Mouse (Mus musculus) fat pad, adult 2 months (tissue): ENCODE data around the gene Trpv2.

Experiments used
- DNase-seq: peaks from one replicate; pipeline ENCODE4 v3.0.0-alpha.2; 2011; ENCODE audit warnings: low read depth, low spot score; ENCODE audit errors: extremely low read depth

The Trpv2 gene

DNA sequence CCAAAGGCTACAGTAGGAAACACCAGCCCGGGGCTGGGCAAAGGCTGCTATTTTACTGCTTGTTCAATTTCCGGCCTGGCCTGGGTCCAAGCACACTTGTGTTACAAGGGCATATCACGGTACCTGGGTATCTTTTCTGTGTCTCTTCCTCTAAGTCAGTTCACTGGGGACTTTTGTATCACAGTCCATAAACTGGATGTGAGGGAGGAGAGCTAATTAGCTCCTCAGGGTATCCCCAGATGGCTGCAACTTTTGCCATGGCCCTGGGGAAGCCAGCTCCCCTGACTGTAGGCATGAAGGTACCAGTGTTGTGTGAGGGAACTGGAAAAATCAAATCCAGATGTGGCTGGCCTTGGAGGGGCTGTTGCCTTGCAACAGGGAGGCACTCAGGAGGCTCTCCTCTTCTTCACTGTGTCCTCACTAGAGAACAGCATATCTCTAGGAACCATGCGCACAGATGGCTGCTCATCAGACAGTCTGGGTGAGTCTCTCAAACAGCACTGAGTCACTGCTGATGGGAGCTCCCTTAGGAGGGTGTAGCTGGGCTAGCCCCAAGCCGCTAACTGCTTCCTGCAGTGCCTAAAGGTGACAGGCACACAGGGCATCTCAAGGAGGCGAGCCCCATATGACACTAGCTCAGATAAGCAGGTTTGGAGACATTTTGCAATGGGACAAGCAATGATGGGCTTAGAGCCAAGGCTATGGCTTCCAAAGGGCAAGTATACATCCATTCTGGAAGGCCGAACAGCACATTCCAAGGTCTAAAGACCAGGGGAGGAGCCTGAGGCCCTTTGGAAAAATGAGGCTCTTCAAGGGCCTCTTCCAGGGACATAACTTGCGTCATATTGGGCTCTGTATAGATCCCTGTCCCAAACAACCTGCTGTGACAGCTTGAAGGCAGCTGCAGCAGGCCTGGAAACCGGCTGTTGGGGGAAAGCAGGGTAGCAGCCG is 50.3 kb downstream of the Trpv2 start:
- DNase-seq: no peak

DNA sequence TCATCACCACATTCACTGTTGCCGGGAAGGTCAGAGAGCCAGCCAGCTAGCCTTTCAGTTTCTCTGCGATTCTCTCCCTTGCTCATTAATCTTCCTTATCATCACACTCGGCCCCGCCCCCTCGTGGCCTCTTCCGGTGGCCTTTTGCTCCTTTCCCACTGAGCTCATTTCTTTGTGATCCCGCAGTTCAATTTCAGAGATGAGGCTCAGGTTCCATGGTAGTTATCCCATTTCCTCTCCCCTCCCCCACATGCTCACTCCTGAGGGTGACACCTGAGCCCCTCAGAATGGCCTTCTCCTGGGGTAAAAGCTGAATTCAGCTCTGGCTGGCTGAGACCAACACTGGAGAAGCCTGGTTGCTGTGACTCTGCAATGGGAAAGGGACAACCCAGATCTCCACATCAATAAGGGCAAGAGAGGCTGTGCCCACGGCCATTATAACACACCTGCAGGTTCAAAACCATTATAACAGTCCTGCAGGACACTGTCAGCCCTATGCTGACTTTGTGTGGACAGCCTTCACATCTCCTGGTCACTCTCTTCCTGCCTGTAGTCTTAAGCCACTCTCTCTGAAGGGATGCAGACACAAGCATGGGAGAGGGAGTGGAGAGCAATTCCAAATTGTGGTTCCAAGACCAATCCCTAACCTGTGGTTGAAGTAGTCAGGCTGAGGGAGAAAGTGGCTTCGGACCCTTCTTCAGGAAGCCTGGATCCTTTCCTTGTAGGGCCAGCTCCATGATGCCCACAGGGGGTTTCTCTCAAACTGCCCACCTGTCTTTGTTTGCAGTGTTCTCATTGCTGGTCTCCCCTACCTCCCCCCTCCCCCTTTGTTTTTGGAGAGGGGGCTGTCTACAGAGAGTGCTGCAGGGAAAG is 55.3 kb downstream of the Trpv2 start:
- DNase-seq: no peak

DNA sequence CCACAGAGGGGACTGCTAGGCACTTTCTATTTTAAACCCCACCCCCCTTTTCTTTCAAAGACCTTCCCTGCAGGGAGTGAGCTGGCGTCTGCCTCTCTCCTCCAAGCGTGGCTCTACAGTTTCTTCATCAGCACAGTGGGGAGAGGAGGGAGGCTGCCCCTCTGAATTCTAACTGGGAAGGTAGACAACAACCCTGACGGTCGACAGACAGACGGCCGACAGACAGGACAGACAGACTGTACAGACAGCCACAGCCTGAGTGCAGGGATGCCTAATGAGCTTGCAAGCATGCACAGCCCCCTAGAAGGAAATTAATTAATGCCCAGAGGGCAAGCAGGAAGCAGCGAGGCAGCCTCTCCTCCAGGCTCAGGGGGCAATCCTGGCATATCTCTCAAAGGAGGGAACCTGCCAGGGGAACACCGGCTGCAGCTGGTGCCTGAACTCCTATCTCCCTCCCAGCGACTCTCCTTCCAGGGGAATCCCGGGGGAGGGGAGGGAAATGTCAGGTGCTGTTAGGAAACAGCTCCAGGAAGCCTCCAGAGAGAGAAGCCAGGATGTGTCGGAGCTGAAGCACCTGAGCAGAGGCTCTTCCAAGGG is 56.0 kb downstream of the Trpv2 start:
- DNase-seq: no peak

DNA sequence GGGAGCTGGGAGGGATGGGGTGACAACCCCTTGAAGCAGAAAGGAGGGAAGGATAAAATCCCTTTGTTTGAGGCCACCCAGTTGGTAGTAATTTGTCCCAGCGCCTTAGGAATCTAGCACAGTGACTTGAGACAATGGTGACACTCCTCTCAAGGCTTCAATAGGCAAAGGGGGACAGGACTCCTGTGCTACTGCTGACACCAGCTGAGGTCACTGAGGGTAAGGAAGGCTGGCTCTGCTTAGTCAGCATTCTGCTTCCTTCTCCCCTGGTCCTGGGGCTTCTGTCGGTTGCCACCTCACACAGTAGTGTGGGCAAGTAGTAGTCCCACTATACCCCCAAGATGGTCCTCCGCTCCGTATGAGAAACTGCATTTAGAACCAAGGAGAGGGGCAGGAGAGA is 56.9 kb downstream of the Trpv2 start:
- no peak for DNase-seq

DNA sequence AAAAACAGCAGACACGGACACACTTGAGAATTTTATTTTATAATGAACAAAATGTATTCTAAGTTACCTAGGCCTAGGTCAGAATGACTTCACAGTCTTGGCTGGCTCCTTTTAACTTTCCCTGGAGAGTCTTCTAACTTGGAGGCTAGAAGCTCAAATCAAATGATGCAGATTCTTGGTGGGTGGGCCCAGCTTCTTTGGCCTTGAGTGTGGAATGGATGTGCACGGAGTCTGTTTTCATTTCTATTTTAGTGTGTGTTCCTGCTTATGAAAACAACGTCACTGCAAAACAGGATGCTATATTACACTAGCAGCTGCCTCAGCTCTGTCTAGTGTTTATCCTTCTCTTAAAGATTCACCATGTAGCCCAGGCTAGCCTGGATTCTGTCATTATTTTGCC is 61.1 kb downstream of the Trpv2 start:
- DNase-seq: no peak

DNA sequence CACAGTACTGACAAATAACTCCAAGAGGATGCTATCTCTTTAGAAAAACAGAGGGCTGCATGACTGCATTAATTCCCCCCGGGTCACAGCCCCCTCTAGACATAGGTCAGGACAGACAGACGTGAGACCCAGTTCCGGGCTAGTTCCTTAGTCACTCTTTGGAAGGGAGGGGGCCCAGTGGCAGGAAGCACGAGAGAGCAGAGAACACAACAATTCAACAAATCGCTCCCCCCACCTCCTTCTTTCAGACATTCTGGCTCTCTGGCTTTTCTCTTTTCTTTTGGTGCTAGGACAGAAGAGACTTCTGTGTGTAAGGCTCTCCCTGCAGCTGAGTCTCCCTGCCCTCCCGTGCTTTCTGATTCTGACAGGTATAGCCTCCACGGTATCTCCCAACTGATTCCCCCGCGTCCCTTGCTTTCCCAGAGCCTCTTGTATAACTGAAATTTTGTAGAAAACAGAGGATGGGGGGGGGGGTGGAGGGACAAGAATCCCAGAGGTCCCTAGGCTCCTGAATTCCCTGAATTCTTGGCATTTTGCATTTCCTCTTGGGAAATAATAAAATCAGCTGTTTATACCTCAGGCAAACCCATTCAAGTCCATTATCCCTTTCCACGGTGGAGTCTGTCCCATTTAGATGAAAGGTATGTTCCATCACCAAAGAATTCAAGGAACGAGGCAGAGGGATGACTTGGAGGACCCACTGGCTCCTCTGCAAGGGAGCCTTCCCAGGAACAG is 62.0 kb downstream of the Trpv2 start:
- DNase-seq: no peak

DNA sequence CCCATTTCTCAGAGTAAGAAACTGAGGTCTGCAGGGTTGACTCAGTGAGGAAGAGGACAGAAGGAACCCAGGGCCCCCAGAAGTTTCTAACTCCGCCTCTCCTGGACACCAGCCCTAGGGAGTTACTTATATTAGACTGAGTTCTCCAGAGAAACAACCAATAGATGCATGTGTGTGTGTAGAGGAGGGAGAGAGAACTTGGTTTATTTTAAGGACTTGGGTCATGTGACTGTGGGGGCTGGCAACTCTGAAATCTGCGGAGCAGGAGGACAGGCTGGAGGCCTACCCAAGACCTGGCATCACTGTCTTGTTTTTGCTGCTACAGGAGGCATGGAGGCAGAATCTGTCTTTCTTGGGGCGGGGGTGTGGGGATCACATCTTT is 62.5 kb downstream of the Trpv2 start:
- no peak for DNase-seq

DNA sequence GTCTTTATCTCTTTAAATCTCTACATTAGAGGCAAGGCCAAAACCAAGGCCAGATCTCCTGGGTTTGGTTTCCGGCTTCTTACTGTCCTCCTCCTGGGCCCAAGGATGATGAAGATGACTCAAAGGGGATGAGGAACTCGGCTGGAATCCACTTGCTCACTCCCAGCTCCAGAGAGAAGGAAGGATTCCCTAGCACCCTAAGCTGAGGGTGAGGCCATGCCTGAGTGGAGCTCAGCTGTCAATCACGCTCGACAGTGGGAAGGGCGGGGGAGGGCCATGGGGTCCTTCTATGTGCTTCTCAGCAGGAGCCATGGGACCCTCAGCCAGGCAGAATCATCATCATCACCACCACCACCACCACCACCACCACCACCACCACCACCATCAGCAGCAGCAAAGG is 63.1 kb downstream of the Trpv2 start:
- DNase-seq: no peak

DNA sequence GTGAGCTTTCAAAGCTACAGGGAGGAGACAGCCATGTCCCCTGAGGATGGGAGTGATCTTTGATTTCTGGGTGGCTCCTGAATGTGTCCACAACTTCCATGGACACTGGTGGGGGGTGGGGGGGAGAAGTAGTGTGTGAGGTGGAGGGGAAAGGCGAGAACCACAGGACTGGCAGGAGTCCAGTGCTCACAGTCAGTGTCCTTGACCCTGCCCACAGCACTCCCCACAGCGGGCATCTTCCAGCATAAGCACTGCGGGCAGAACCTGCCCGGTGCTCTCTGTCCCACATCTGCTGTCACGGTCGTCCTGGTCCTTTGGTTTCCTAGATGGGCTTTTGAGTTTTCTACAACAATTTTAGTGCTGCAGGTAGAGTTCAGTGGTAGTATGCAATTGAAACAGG is 63.5 kb downstream of the Trpv2 start:
- no peak for DNase-seq

DNA sequence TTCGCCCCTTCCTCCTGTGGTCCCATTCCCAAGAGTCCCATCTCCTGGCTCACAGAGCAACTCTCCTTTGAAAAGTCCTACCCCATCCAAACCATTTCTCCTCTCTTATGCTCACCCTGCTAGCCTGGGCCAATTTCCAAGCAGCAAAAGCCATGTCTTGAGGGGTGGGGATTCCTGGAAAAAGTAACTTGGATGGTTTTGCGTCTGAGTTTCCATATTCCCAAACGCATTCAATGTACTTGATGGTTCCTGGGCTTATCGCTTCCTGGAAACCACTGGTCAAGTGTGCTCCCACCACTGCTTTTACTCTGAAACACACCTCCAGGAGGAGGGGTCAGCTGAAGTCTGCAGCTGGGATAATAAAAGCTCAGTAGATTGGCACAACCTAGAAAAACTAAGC is 64.1 kb downstream of the Trpv2 start:
- no peak for DNase-seq

DNA sequence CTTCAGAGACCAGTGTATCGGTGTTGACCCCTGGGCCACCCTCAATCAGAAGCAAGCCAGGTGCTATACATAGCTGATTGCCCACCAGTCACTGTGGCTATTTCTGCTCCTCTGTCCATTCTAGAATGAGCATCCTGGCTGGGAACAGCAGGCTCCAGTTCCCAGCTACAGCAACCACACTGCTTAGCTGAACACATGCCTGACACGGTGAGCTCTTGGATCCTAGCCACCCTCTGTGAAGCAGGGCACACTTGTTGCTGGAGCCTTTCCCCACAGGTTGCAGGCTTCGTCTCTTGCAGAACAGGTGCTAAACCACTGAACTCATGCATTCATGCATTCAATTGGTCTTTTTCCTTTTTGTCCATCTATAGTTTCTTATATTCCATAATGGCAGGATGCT is 66.1 kb downstream of the Trpv2 start:
- DNase-seq: no peak

DNA sequence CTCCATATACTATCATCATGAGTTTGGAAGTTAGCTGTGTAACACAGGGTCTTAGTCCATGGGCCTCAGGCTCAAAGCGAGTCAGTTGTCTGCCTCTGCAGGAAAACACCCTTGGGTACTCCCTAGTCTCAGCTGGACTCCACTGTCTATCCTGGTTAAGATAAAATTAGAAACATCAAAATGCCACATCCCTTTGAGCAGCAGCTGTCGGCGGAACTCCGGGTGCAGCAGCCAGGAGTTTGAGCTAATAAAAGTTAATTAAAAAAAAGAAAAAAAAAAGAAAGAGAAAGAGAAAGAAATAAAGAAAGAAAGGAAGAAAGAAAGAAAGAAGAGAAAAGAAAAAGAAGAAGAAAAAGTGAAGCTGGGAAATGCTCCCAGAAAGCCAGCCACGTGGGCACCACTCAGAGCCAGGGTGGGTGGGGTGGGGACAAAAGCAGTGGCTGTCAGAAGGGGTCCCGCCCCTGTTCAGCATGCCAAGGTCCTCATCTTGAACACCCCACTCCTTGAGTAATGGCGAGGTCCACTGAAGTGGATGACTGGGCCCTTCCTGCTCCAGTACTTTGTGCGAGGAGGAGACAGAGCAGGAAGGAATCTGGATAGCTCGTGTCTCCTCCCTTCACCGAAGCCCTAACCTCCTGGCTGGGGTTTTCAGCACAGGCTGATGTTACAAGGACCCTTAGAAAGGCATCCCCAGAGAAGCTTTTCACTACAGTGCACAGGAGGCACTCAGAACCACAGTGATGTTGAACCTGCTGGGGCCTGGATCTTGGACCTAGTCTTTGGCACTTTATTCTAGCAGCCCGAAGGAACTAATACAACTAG is 67.9 kb downstream of the Trpv2 start:
- no peak for DNase-seq

DNA sequence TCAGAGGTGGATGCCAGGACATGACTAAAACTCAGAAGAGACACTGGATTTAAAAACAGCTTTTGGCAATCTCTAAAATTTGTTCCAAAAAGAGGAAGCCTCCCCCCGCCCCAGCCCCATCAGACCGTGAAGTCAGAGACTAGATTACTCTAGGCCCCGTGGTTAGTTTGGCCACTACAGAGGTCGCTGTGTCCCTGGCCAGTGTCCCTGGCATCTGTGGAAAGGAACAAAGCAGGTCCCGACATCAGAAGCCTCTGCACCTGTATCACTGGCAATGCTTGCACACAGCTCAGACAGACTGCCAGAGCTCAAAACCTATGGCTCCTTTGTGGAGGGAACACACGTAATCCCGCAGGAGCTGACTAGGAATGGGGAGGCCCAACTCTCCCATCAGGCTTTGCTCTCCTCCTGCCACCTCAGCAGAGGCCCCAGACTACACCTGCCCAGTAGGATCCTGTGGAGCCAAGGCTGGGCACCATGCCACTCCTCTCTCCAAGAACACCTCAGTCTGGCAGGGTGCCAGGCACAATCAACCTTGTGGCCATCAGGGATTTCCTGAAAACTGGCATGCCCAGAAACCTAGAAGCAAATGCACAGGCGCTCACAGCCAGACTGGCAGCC is 68.8 kb downstream of the Trpv2 start:
- peak; percentile 31 for DNase-seq

DNA sequence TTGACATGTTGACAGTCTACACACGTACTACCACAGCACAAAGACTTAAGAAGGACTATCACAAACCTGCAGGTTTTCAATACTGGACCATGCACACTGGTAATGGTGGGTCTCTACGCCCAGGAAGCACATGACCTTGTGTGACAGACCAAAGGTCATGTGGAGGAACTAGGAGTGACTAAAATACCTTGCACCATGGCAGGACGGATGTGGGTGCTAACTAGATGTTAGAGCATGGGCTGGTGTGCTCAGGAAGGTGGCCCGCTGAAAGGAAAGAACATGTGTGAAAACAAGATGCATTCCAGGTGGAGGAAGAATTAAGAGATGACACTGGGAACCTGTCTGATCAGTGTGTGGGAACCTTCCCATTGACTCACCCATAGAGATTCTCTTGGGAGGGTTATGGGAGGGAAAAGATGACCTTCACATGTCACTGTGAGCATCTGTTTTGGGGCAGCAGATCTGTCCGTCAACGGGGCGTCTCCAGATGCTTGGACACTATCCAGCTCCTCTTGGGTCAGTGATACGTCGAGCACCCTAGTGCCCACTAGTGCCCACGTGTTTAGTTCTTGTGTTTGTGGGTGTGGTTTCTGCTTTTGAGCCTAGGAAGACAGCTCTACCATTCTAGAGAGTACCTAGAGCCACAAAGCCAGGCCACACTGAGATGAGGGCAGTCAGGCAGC is 69.5 kb downstream of the Trpv2 start:
- no peak for DNase-seq

DNA sequence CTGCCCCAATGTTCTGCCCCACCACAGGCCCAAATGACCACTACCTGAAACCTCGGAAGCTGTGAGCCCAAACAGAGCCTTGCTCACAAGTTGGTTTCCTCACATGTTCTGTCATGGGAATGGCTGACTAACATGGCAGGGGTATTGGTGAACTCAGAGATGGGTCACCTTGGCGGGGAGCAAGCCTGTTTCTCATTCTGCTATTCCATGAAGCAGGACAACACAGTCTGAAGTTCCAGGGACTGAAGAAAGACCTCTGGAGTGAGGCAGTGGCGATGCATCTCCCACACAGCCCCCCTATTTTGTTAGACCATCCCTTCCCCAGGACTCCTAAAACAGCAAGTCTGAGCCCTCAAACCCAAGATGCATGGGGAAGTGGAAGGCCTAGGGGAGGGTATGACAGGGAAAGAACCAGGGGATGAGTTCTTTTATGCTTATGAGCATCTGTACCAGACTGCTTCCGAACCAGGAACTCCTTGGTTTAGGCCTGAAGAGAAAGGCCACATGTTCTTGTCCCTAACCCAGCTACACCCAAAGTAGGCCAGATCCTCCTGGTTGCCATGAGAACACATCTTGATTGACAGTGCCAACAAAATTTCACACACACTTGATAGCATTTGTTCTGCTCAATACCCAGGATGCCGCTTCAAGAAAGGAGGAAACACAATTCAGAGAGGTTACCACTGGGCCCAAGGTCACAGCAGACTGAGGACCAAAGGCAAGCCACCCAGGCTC is 70.5 kb downstream of the Trpv2 start:
- no peak for DNase-seq

DNA sequence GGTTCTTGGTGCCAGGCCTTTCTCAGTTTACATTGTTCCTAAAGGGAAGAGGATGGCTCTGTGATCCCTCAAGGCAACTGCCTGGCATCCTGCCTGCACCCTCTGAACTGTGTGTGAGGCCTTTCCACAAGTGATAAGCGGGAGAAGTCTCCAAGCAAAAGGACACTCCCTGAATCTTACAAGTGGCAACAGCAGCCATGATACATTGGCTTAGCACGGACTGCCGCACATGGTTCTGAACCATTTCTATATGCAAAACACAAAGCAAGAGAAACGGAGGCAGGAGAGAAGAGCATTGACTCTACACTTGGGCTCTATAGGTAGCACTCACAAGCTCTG is 71.0 kb downstream of the Trpv2 start:
- no peak for DNase-seq

DNA sequence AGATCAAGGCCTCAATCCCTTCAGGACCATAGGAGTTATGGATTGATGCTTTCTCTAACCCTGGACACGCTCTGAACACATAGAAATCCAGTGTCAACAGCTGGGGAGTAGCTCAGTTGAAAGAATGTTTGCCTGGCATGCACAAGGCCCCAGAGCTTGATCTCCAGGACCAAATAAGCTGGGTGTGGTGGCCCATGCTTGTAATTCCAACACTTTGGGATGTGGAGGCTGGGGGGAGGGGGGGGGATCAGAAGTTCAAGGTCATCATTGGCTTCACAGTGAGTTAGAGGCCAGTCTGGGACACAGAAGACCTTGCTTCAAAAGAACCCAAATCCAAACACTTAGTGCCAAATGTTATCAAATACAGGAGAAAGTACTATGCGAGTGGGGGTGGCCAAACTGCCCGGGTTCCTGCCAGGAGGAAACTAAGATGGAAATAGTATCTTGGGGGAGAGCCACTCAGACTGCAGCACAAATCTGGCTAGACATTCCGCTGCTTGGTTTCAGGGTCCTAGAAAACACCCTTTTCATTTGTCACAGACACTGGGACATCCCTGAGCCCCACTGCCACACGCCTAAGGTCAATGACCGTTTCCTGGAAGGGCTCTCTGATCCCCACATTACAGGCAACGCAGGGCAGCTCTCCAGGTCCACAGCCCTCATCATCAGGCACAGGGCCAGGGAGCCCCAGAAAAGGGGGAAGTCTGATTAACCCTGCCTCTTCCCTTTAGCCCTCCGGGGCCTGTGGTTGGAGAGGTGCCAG is 71.6 kb downstream of the Trpv2 start:
- DNase-seq: no peak

DNA sequence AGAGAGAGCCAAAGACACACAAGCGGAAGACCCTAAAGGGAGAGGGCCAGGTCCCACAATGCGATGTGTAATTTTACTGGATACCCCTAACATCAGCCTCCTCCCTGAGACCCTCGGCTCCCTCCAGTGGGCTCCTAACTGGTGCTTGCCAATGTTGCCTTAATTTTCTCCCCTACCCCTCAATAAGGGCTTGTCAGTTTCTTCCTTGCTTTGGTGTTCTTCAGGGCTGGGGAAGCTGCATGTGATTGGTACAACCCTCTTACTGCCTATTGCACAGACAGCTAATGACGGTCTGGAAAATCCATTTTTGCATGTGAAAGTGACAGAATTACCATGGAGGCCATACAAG is 72.2 kb downstream of the Trpv2 start:
- DNase-seq: no peak
